Mouse (Mus musculus): ENCODE data around the gene C1qtnf5. TPM values are rescaled to one million over a fixed set of nuclear protein-coding genes. Genes with fewer than 3 reads are reported as not detected.

C1qtnf5 gene
- total RNA-seq, 2 experiments from 2014 or later = 17.1 to 19.6 TPM

- intact Hi-C loops (cut with DNase I) = no loop called here
- no peak for DNase-seq (ENCODE audit: low spot score in 2 of 2)
These were observed 37.6 kb downstream of the C1qtnf5 start for GRCm38 (mm10) chr9:44144718-44145060.

- DNase-seq (ENCODE audit: low spot score in 2 of 2) = no peak
- intact Hi-C loops (cut with DNase I) = no loop called here
These were observed 40.2 kb downstream of the C1qtnf5 start for GRCm38 (mm10) chr9:44147290-44147689.

Other genes with a start within 250 kb of the C1qtnf5 start
- gene Thy1, start 63.9 kb upstream of the C1qtnf5 start, total RNA-seq (2021) = 100 to 1,000 TPM; 854 to 877 TPM
- 10 to 100 TPM; 71.9 to 87.1 TPM for gene Usp2, start 40.2 kb upstream of the C1qtnf5 start, total RNA-seq (2021)
- under 1 TPM; 0.46 to 0.82 TPM for gene Mfrp, start 5.5 kb upstream of the C1qtnf5 start, total RNA-seq (2021)
- gene Gm49380, start 6.3 kb downstream of the C1qtnf5 start, total RNA-seq (2021) = under 1 TPM; 0.25 to 0.37 TPM
- 10 to 100 TPM; 28.1 to 31.9 TPM for gene Rnf26, start 6.3 kb downstream of the C1qtnf5 start, total RNA-seq (2021)
- gene Mcam, start 27.2 kb downstream of the C1qtnf5 start, total RNA-seq (2021) = 10 to 100 TPM; 20.3 to 22.0 TPM
- gene Cbl, start 126.8 kb downstream of the C1qtnf5 start, total RNA-seq (2021) = 10 to 100 TPM; 44.9 to 48.9 TPM
- 1 to 10 TPM; 1.2 to 1.4 TPM for gene Ccdc153, start 133.4 kb downstream of the C1qtnf5 start, total RNA-seq (2021)
- under 1 TPM; 0.53 to 0.82 TPM for gene Pdzd3, start 144.2 kb downstream of the C1qtnf5 start, total RNA-seq (2021)
- gene Nlrx1, start 161.4 kb downstream of the C1qtnf5 start, total RNA-seq (2021) = 10 to 100 TPM; 11.4 to 11.6 TPM
- 10 to 100 TPM; 62.2 to 67.9 TPM for gene Abcg4, start 181.4 kb downstream of the C1qtnf5 start, total RNA-seq (2021)
- gene Hinfp, start 198.4 kb downstream of the C1qtnf5 start, total RNA-seq (2021) = 10 to 100 TPM; 22.6 to 27.7 TPM
- 100 to 1,000 TPM; 177 to 213 TPM for gene C2cd2l, start 213.0 kb downstream of the C1qtnf5 start, total RNA-seq (2021)
- 10 to 100 TPM; 14.8 to 14.9 TPM for gene Dpagt1, start 218.8 kb downstream of the C1qtnf5 start, total RNA-seq (2021)
- gene H2afx, start 227.4 kb downstream of the C1qtnf5 start, total RNA-seq (2021) = 10 to 100 TPM; 59.8 to 66.2 TPM
- 10 to 100 TPM; 18.3 to 20.2 TPM for gene Hmbs, start 237.0 kb downstream of the C1qtnf5 start, total RNA-seq (2021)